Mouse (Mus musculus) T-helper 17 cell (primary cell): Measurements from ENCODE around the gene Gm20388.

Experiments used
- in situ Hi-C, 2 experiments: fragments of 300-600 bp; cut with MboI, MseI; formaldehyde crosslinking; loops; 1 replicate in 1 of 2; 2 replicates in 1 of 2; pipeline ENCODE4 v1.15.1; 2025; ENCODE audit warnings: high pct_unique_total_duplicates in 2 of 2

Gm20388 gene

GRCm38 (mm10) chr8:121907587-121908248 lies 1997.1 kb downstream of the Gm20388 start, which contains the start of gene Slc7a5:
TSS of gene Slc7a5 (minus strand) at chr8:121907694.
- in situ Hi-C loops, result loop anchor here in 1 of 2 experiments (25.0 kb wide), 1 partner anchor 320 kb away; the partner anchor contains the start of genes Fbxo31 and Map1lc3b

GRCm38 (mm10) chr8:121908378-121909147 lies 1997.9 kb downstream of the Gm20388 start:
- in situ Hi-C loops, result loop anchor here in 1 of 2 experiments (25.0 kb wide), 1 partner anchor 321 kb away; the partner anchor contains the start of genes Fbxo31 and Map1lc3b

- in situ Hi-C loops, result loop anchor here in 1 of 2 experiments (25.0 kb wide), 1 partner anchor 322 kb away; the partner anchor contains the start of genes Fbxo31 and Map1lc3b
These were observed 1998.5 kb downstream of the Gm20388 start for GRCm38 (mm10) chr8:121909148-121909541.

- in situ Hi-C loops, result loop anchor here in 1 of 2 experiments (25.0 kb wide), 1 partner anchor 322 kb away; the partner anchor contains the start of genes Fbxo31 and Map1lc3b
These were observed 1999.0 kb downstream of the Gm20388 start for GRCm38 (mm10) chr8:121909663-121910062.

- in situ Hi-C loops, result loop anchor here in 1 of 2 experiments (25.0 kb wide), 1 partner anchor 324 kb away; the partner anchor contains the start of genes Fbxo31 and Map1lc3b
These were observed 2000.8 kb downstream of the Gm20388 start for GRCm38 (mm10) chr8:121911400-121911799.

GRCm38 (mm10) chr8:121911987-121912386 lies 2001.3 kb downstream of the Gm20388 start:
- in situ Hi-C loops, result loop anchor here in 1 of 2 experiments (25.0 kb wide), 1 partner anchor 325 kb away; the partner anchor contains the start of genes Fbxo31 and Map1lc3b

GRCm38 (mm10) chr8:121912831-121913230 lies 2002.2 kb downstream of the Gm20388 start:
- in situ Hi-C loops, result loop anchor here in 1 of 2 experiments (25.0 kb wide), 1 partner anchor 326 kb away; the partner anchor contains the start of genes Fbxo31 and Map1lc3b

GRCm38 (mm10) chr8:121913378-121913777 lies 2002.7 kb downstream of the Gm20388 start:
- in situ Hi-C loops, result loop anchor here in 1 of 2 experiments (25.0 kb wide), 1 partner anchor 326 kb away; the partner anchor contains the start of genes Fbxo31 and Map1lc3b

GRCm38 (mm10) chr8:121919158-121919557 lies 2008.5 kb downstream of the Gm20388 start:
- in situ Hi-C loops, result loop anchor here in 1 of 2 experiments (25.0 kb wide), 1 partner anchor 332 kb away; the partner anchor contains the start of genes Fbxo31 and Map1lc3b

GRCm38 (mm10) chr8:121919731-121920130 lies 2009.1 kb downstream of the Gm20388 start:
- in situ Hi-C loops, result loop anchor here (10.0 to 25.0 kb wide), 2 partner anchors 165 to 332 kb away; partner anchors contain the start of genes Fbxo31 (in 1 of the 2) and Map1lc3b (in 1 of the 2)

GRCm38 (mm10) chr8:121921582-121921981 lies 2010.9 kb downstream of the Gm20388 start:
- in situ Hi-C loops, result loop anchor here (10.0 to 25.0 kb wide), 2 partner anchors 167 to 334 kb away; partner anchors contain the start of genes Fbxo31 (in 1 of the 2) and Map1lc3b (in 1 of the 2)

GRCm38 (mm10) chr8:121922101-121922500 lies 2011.5 kb downstream of the Gm20388 start:
- in situ Hi-C loops, result loop anchor here (10.0 to 25.0 kb wide), 2 partner anchors 167 to 335 kb away; partner anchors contain the start of genes Fbxo31 (in 1 of the 2) and Map1lc3b (in 1 of the 2)

GRCm38 (mm10) chr8:121924681-121925080 lies 2014.0 kb downstream of the Gm20388 start:
- in situ Hi-C loops, result loop anchor here (10.0 to 25.0 kb wide), 2 partner anchors 170 to 337 kb away; partner anchors contain the start of genes Fbxo31 (in 1 of the 2) and Map1lc3b (in 1 of the 2)

GRCm38 (mm10) chr8:121925624-121926023 lies 2015.0 kb downstream of the Gm20388 start:
- in situ Hi-C loops, result loop anchor here in 1 of 2 experiments (10.0 kb wide), 1 partner anchor 171 kb away; no protein-coding TSS in a partner anchor

GRCm38 (mm10) chr8:121926266-121926665 lies 2015.6 kb downstream of the Gm20388 start:
- in situ Hi-C loops, result loop anchor here in 1 of 2 experiments (10.0 kb wide), 1 partner anchor 171 kb away; no protein-coding TSS in a partner anchor

- in situ Hi-C loops, result loop anchor here in 1 of 2 experiments (10.0 kb wide), 1 partner anchor 173 kb away; no protein-coding TSS in a partner anchor
These were observed 2016.7 kb downstream of the Gm20388 start for GRCm38 (mm10) chr8:121927316-121927715.

GRCm38 (mm10) chr8:121930047-121930446 lies 2019.4 kb downstream of the Gm20388 start:
- in situ Hi-C loops, result no loop called here

GRCm38 (mm10) chr8:121931571-121931970 lies 2020.9 kb downstream of the Gm20388 start:
- in situ Hi-C loops, result no loop called here

- in situ Hi-C loops, result no loop called here
These were observed 2021.5 kb downstream of the Gm20388 start for GRCm38 (mm10) chr8:121932026-121932667.
